Mouse (Mus musculus) C2C12 (cell line): Measurements from ENCODE around the gene Slc39a7.

Source experiments
- CEBPB ChIP-seq: IDR thresholded peaks from one replicate; pipeline ENCODE4 v1.6.1; 2011; ENCODE audit warnings: low read depth, mild to moderate bottlenecking, control low read depth, moderate library complexity
- CTCF ChIP-seq: IDR thresholded peaks from one replicate; pipeline ENCODE4 v1.5.1; 2011; ENCODE audit not compliant: control insufficient read depth, insufficient read depth, insufficient read length
- MAX ChIP-seq: IDR thresholded peaks from one replicate; pipeline ENCODE4 v1.6.1; 2011; ENCODE audit warnings: mild to moderate bottlenecking, control low read depth
- MYOD1 ChIP-seq: IDR thresholded peaks from one replicate; pipeline ENCODE4 v1.6.1; 2011; ENCODE audit warnings: low read depth; ENCODE audit not compliant: control insufficient read depth, insufficient read length

DNA sequence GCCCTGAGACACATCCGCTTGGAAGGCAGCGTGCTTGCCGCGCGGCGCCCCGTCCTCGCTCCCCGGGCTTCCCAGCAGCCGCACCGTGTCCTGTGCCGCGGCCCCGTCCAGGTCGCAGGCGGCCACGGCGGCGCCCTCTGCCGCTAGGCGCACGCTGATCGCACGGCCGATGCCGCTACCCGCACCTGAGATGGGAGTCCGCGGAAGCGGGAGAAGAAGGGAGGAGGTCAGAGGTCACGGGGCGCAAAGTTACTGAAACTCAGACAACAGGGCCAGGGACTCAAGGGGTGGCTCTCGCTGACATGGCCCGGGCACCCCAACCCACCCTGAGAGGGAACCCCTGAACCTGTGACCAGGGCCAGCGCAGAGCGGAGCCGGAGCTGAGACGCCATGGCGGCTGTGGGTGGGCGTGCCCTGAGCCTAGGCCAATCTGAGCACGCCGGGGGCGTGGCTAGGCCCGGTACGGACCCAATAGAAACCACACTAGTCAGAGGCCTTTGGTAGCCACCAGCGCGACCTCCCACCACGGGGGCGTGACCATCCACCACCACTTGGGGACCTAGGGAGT, 3.7 kb downstream of the Slc39a7 start, which contains the start of gene H2-Ke6:
- peak; percentile 55 for TF ChIP-seq CTCF
- peak; percentile 45 for TF ChIP-seq MAX
- no peak for TF ChIP-seq MYOD1
- TF ChIP-seq CEBPB, result no peak
